In genomic region chr7:73375257-73376100, GRCm38 (mm10) we compare ENCODE assay signal across 8 mouse cellular contexts. TPM values are rescaled to one million over a fixed set of nuclear protein-coding genes. Genes with fewer than 3 reads are reported as not detected.
DNase-seq lines count a peak whose midpoint lies in the region; ATAC-seq and TF ChIP-seq lines count a peak whose summit lies in the region.

Rgma (plus strand) TSS chr7:73375509.

- peaks cover 4% of the 10 kb centered on the region for H3K79me2 ChIP-seq in myocyte (ENCODE audit: control insufficient read depth, insufficient read depth)

- H3K27me3 ChIP-seq in megakaryocyte, embryonic 14.5 days (replicated peaks), result peaks cover 92% of the 10 kb centered on the region
- H3K27me3 ChIP-seq in limb, embryonic 15.5 days, result peaks cover 28% of the 10 kb centered on the region
- no peaks in the 10 kb centered on the region for H3K27me3 ChIP-seq in myocyte (ENCODE audit: control insufficient read depth, insufficient read depth, insufficient read length)

- DNase-seq in embryo, embryonic 9.5 days (ENCODE audit: extremely low spot score), result peak; percentile 84
- DNase-seq in heart, adult 18-20 months, result peak; percentile 78 to 81
- DNase-seq in kidney, adult 18-20 months, result peak; percentile 39
- peak; percentile 55 to 69 for DNase-seq in urinary bladder, postnatal 4 days (ENCODE audit: low spot score in 2 of 2)

- H3ac ChIP-seq in myocyte (ENCODE audit: control insufficient read depth, insufficient read length), result peak within 1 kb of the TSS; percentile 63

- under 1% methylated on average over 71 of the region's 85 CpGs for WGBS in limb, embryonic 15.5 days

- peaks cover 11% of the 10 kb centered on the region for H3K9me3 ChIP-seq in megakaryocyte, embryonic 14.5 days
- no peaks in the 10 kb centered on the region for H3K9me3 ChIP-seq in limb, embryonic 15.5 days

- peak within 1 kb of the TSS; percentile 61 for H3K9ac ChIP-seq in limb, embryonic 15.5 days

- peak within 1 kb of the TSS; percentile 97 for H3K4me2 ChIP-seq in limb, embryonic 15.5 days
- peak within 1 kb of the TSS; percentile 82 for H3K4me2 ChIP-seq in myocyte (ENCODE audit: low read depth)

- no peaks in the 10 kb centered on the region for H3K36me3 ChIP-seq in megakaryocyte, embryonic 14.5 days (replicated peaks; ENCODE audit: low read length)
- no peaks in the 10 kb centered on the region for H3K36me3 ChIP-seq in limb, embryonic 15.5 days
- no peaks in the 10 kb centered on the region for H3K36me3 ChIP-seq in myocyte (ENCODE audit: control insufficient read depth, insufficient read depth)

- peak within 1 kb of the TSS; percentile 84 for H3K27ac ChIP-seq in limb, embryonic 15.5 days

- TF ChIP-seq POLR2A in myocyte (IDR thresholded peaks at IDR 0.05; ENCODE audit: insufficient read length, low read depth), result peak; percentile 64

- H3K4me3 ChIP-seq in megakaryocyte, embryonic 14.5 days (replicated peaks), result peak within 1 kb of the TSS; percentile 88
- H3K4me3 ChIP-seq in limb, embryonic 15.5 days, result peak within 1 kb of the TSS; percentile 70
- peak within 1 kb of the TSS; percentile 49 for H3K4me3 ChIP-seq in myocyte

- no peak for ATAC-seq in megakaryocyte, adult 5-6 weeks (ENCODE audit: poor library complexity, severe bottlenecking)
- peak; percentile 87 for ATAC-seq in limb, embryonic 15.5 days (ENCODE audit: insufficient number of reproducible peaks, low FRiP score, low TSS enrichment, low read depth)

- H3K4me1 ChIP-seq in megakaryocyte, embryonic 14.5 days, result peaks cover 30% of the 10 kb centered on the region
- H3K4me1 ChIP-seq in limb, embryonic 15.5 days, result peaks cover 45% of the 10 kb centered on the region

TF ChIP-seq in myocyte, 11 proteins besides CTCF, POLR2A, EP300 and RAD21:
- TF ChIP-seq E2F4 (IDR thresholded peaks at IDR 0.05; ENCODE audit: insufficient read depth) (no peak), TCF12 (IDR thresholded peaks at IDR 0.05; ENCODE audit: insufficient read depth, poor library complexity, severe bottlenecking) (no peak), SRF (IDR thresholded peaks at IDR 0.05; ENCODE audit: control insufficient read depth, insufficient read length, low read depth) (no peak), USF1 (IDR thresholded peaks at IDR 0.05; ENCODE audit: low read depth) (no peak), CEBPB (IDR thresholded peaks at IDR 0.05; ENCODE audit: insufficient read depth, poor library complexity, severe bottlenecking) (no peak), MYOD1 (IDR thresholded peaks at IDR 0.05; ENCODE audit: control insufficient read depth in 1 of 3, insufficient read length in 2 of 3, low read depth in 2 of 3) (peak in 1 of 3 experiments; percentile 1), POLR2AphosphoS2 (IDR thresholded peaks at IDR 0.05; ENCODE audit: insufficient read length, low read depth) (peak; percentile 40)

RNA-seq across cellular contexts. Expression of gene Rgma, which starts in this region (rescaled TPM):
- polyA plus RNA-seq in megakaryocyte, embryonic 14.5 days (2012; ENCODE audit: insufficient read depth, low replicate concordance), result 1.1 TPM in 1 of 2 replicates, not detected in the other
- not detected in 2 replicates for total RNA-seq in megakaryocyte, adult 5-6 weeks (2015)
- total RNA-seq in megakaryocyte, adult 5-6 weeks (2017), result not detected in 2 replicates
- 10 to 100 TPM; 34.5 to 51.1 TPM for total RNA-seq in heart, adult 18-20 months (2021)
- 17.1 and 18.0 TPM in 2 replicates for polyA plus RNA-seq in limb, embryonic 15.5 days (2015; fragmentation: Nextera tagmentation; extraction: Ambion mirVana)
- 34.0 TPM for polyA plus RNA-seq in myocyte (2012; fragmentation: generic; extraction: Trizol)

Comparison
In these comparisons a context has a peak if more than half of its experiments do, and no peak if none do; other contexts are left out.
1. RNA of gene Rgma (total RNA-seq): 34.5 to 51.1 TPM in heart, adult 18-20 months; not detected in megakaryocyte, adult 5-6 weeks; every median in the first group is over 10 times any median in the second.
2. Peak in every context shown above with its lines, with median percentiles within 50 percentile points of each other: H3K4me3 ChIP-seq and DNase-seq.